Mouse (Mus musculus) bone marrow macrophage, adult 2 months (primary cell): ENCODE results near the gene Gdf2.

Experiments used
- CTCF ChIP-seq: IDR thresholded peaks from 2 replicates; pipeline ENCODE4 v1.5.1; 2012; ENCODE audit warnings: low read depth, mild to moderate bottlenecking, low read length, moderate library complexity
- POLR2A ChIP-seq: IDR thresholded peaks from 2 replicates; pipeline ENCODE4 v1.6.1; 2012; ENCODE audit warnings: mild to moderate bottlenecking, low read depth, low read length, borderline replicate concordance

DNA sequence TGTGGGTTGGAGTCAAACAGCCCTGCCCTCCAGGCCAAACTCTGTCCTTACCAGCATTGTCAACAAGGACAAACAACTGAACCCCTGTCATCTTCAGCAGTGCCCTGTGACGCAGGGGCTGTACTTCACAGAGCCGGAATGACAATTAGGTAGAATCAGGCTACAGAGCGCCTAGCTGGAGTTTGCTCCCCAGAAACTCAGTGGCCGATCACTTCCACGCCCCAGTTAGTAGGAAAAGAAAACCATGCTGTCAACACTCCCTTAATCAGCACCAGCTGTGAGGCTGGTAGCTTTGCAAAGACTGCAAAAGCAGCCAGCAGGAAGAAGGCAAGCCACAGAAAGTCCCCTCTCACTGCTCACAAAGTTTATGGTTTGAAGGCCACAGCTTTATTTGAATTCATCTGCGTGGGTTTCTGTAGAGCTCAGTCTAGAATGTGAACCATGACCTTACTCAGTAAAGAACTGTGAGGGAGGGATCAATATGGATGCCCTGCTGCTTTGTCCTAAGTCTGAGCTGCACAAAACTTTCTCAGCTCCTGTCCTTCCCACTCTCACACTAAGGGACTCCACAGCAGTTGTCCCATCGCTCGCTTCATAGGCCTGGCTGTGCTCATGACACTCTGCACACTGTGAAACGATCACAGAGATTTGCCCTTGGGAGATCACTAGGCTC, 44.1 kb upstream of the Gdf2 start:
- no peak for TF ChIP-seq CTCF
- TF ChIP-seq POLR2A = no peak
